Mouse (Mus musculus): ENCODE results near the gene Zfp526. TPM values are rescaled to one million over a fixed set of nuclear protein-coding genes. Genes with fewer than 3 reads are reported as not detected.
A peak's percentile ranks its signal among the peaks of the same experiment; 100 is the strongest.

Gene Zfp526
- polyA plus RNA-seq, 2 experiments = 4.2 to 11.1 TPM

GRCm38 (mm10) chr7:25269545-25270271 lies 48.5 kb downstream of the Zfp526 start:
- DNase-seq (ENCODE audit: low spot score) (no peak), ATAC-seq (ENCODE audit: low FRiP score, low read depth) (no peak)
- H3K4me1 ChIP-seq (ENCODE audit: control insufficient read depth, insufficient read depth, low read length) = peaks cover 20% of the 10 kb centered on the region
- H3K9me3 ChIP-seq (ENCODE audit: control insufficient read depth, low read length) = no peaks in the 10 kb centered on the region
- H3K36me3 ChIP-seq (ENCODE audit: control insufficient read depth, insufficient read depth, low read length) = peaks cover 36% of the 10 kb centered on the region
- no peak for TF ChIP-seq POLR2A (IDR thresholded peaks at IDR 0.05; ENCODE audit: borderline replicate concordance, extremely low read depth, insufficient read depth, insufficient read length)
- peak overlapping the region; percentile 78 for H3K4me2 ChIP-seq (replicated peaks; ENCODE audit: low read depth, low read length, severe bottlenecking)
- 91% methylated on average over 8 of the region's 8 CpGs for WGBS
- H3K4me3 ChIP-seq (replicated peaks; ENCODE audit: low read length) = peak overlapping the region; percentile 79
- no peak overlapping the region for H3K27ac ChIP-seq (replicated peaks; ENCODE audit: low read depth, low read length)
- H3K27me3 ChIP-seq (ENCODE audit: control insufficient read depth, insufficient read depth, low read length) = no peaks in the 10 kb centered on the region
- H3K9ac ChIP-seq (ENCODE audit: low read depth, low read length, severe bottlenecking) = 0 out of 2 replicates have a peak overlapping the region, but pooled peaks have one; percentile 72

GRCm38 (mm10) chr7:25270652-25271633 lies 49.7 kb downstream of the Zfp526 start:
- TF ChIP-seq POLR2A (IDR thresholded peaks at IDR 0.05; ENCODE audit: borderline replicate concordance, extremely low read depth, insufficient read depth, insufficient read length) = no peak
- no peak overlapping the region for H3K4me3 ChIP-seq (replicated peaks; ENCODE audit: low read length)
- peaks cover 42% of the 10 kb centered on the region for H3K36me3 ChIP-seq (ENCODE audit: control insufficient read depth, insufficient read depth, low read length)
- no peaks in the 10 kb centered on the region for H3K9me3 ChIP-seq (ENCODE audit: control insufficient read depth, low read length)
- ATAC-seq (ENCODE audit: low FRiP score, low read depth) (no peak), DNase-seq (ENCODE audit: low spot score) (no peak)
- H3K4me2 ChIP-seq (replicated peaks; ENCODE audit: low read depth, low read length, severe bottlenecking) = no peak overlapping the region
- H3K27ac ChIP-seq (replicated peaks; ENCODE audit: low read depth, low read length) = no peak overlapping the region
- no peak overlapping the region; the same call in 1 of the 2 replicates for H3K9ac ChIP-seq (ENCODE audit: low read depth, low read length, severe bottlenecking)
- WGBS = 87% methylated on average over 29 of the region's 35 CpGs
- no peaks in the 10 kb centered on the region for H3K27me3 ChIP-seq (ENCODE audit: control insufficient read depth, insufficient read depth, low read length)
- peaks cover 27% of the 10 kb centered on the region for H3K4me1 ChIP-seq (ENCODE audit: control insufficient read depth, insufficient read depth, low read length)

- ATAC-seq (ENCODE audit: low FRiP score, low read depth) (no peak), DNase-seq (ENCODE audit: low spot score) (no peak)
- Histone ChIP-seq H3K9me3 (ENCODE audit: control insufficient read depth, low read length) (no peaks in the 10 kb centered on the region), H3K9ac (ENCODE audit: low read depth, low read length, severe bottlenecking) (no peak overlapping the region), H3K4me1 (ENCODE audit: control insufficient read depth, insufficient read depth, low read length) (peaks cover 34% of the 10 kb centered on the region), H3K4me3 (replicated peaks; ENCODE audit: low read length) (no peak overlapping the region), H3K4me2 (replicated peaks; ENCODE audit: low read depth, low read length, severe bottlenecking) (no peak overlapping the region), H3K27ac (replicated peaks; ENCODE audit: low read depth, low read length) (no peak overlapping the region), H3K27me3 (ENCODE audit: control insufficient read depth, insufficient read depth, low read length) (no peaks in the 10 kb centered on the region), H3K36me3 (ENCODE audit: control insufficient read depth, insufficient read depth, low read length) (peaks cover 42% of the 10 kb centered on the region)
- no peak for TF ChIP-seq POLR2A (IDR thresholded peaks at IDR 0.05; ENCODE audit: borderline replicate concordance, extremely low read depth, insufficient read depth, insufficient read length)
- WGBS = 89% methylated on average over 30 of the region's 30 CpGs
These were observed 50.6 kb downstream of the Zfp526 start for GRCm38 (mm10) chr7:25271651-25272444.

- Histone ChIP-seq H3K4me2 (replicated peaks; ENCODE audit: low read depth, low read length, severe bottlenecking) (no peak overlapping the region), H3K36me3 (ENCODE audit: control insufficient read depth, insufficient read depth, low read length) (peaks cover 42% of the 10 kb centered on the region), H3K4me1 (ENCODE audit: control insufficient read depth, insufficient read depth, low read length) (peaks cover 39% of the 10 kb centered on the region), H3K9ac (ENCODE audit: low read depth, low read length, severe bottlenecking) (0 out of 2 replicates have a peak overlapping the region, but pooled peaks have one; percentile 4), H3K27me3 (ENCODE audit: control insufficient read depth, insufficient read depth, low read length) (no peaks in the 10 kb centered on the region), H3K4me3 (replicated peaks; ENCODE audit: low read length) (no peak overlapping the region), H3K9me3 (ENCODE audit: control insufficient read depth, low read length) (no peaks in the 10 kb centered on the region), H3K27ac (replicated peaks; ENCODE audit: low read depth, low read length) (no peak overlapping the region)
- DNase-seq (ENCODE audit: low spot score) = no peak
- ATAC-seq (ENCODE audit: low FRiP score, low read depth) = no peak
- no peak for TF ChIP-seq POLR2A (IDR thresholded peaks at IDR 0.05; ENCODE audit: borderline replicate concordance, extremely low read depth, insufficient read depth, insufficient read length)
- 91% methylated on average over 38 of the region's 38 CpGs for WGBS
These were observed 51.4 kb downstream of the Zfp526 start for GRCm38 (mm10) chr7:25272445-25273258.
